Mouse (Mus musculus) adrenal gland, adult 2 months (tissue): Measurements from ENCODE around the gene Odf3. TPM values are rescaled to one million over a fixed set of nuclear protein-coding genes. Genes with fewer than 3 reads are reported as not detected.
A peak's percentile ranks its signal among the peaks of the same experiment; 100 is the strongest.

ENCODE experiments used
- DNase-seq: peaks from one replicate; pipeline ENCODE4 v3.0.0; 2021
- long read RNA-seq: library from polyadenylated mRNA; stranded (forward); transcript quantifications from one replicate; pipeline ENCODE4 v2.0.0, GENCODE M21; 2021
- polyA plus RNA-seq: library from polyadenylated mRNA; depleted of rRNA; stranded (reverse); fragments of >200 nt; gene quantifications from 2 replicates; pipeline ENCODE4 v1.2.3, GENCODE M21; 2012; rRNA removed
- total RNA-seq, 2 experiments: library from RNA; stranded (reverse); gene quantifications; 2 replicates each; pipeline ENCODE4 v1.2.3; 2021

The Odf3 gene
- total RNA-seq = under 1 TPM in 1 of 2 experiments, not detected in 1; 0.26 TPM
- polyA plus RNA-seq = 3.0 and 4.4 TPM in 2 replicates
- long read RNA-seq, partial matches to known transcripts = 0 of 1 reads
- long read RNA-seq, other reads (novel, unspliced or antisense) = 1 of 1 reads

DNA sequence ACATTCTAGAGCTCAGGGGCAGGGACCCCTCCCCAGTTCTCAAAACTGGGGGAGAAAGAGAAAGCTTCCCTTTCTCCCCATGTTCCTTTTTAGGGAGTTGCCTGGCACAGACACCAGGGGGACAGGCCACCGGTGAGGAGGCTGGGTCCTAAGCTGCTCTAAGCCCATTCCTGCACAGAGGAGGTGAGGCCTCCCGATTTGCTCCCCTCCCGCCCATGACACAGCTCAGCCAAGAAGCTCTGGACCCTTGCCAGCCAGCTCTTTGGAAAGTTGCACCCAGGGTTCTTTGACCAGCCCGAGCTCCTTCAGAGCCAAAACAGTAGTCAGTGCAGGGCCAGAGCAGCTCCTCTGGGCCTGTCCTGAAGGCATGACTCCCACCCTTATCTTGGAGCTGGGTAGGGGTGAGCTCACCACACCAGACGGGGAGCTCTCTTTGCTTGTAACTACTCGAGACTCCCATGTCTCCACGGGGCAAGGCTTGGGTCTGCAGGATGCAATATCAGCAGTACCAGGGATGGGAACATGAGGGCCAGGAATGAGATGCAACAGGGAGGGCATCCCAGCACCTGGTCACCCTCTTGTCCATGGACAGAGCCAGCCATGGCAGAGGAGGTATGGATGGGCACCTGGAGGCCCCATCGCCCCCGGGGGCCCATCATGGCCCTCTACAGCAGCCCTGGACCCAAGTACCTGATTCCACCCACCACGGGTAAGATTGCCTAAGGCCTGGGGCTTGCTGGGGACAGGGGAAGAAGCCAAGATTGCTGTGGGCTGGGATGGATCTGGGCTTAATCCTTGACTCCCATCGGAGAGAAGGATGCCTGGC is at the start of gene Odf3:
Gene Odf3 (plus strand): TSS at position 51 of the 826 bp plus-strand sequence.
- DNase-seq = peak; percentile 87

DNA sequence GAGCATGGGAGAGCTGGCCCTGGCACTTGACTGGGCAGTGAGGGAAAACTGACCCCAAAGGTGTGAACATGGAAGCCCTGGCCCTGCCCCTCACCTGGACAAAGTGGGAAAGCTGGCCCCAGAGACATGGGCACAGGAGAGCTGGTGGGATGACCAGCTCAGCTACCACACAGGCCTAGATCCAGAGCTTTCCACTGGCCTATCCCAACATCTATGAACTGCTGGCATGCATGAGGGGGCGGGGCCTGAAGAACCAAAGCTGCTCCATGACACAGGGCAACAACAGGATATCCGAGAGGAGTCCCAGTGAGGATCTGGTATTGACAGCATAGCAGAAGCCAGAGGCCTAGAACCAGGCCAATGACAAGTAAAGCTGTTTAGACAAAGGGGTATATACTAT is 49.4 kb upstream of the Odf3 start:
- DNase-seq = no peak

- DNase-seq = no peak
Observed at GRCm38 (mm10) chr7:140802629-140803028, 45.0 kb upstream of the Odf3 start.

DNA sequence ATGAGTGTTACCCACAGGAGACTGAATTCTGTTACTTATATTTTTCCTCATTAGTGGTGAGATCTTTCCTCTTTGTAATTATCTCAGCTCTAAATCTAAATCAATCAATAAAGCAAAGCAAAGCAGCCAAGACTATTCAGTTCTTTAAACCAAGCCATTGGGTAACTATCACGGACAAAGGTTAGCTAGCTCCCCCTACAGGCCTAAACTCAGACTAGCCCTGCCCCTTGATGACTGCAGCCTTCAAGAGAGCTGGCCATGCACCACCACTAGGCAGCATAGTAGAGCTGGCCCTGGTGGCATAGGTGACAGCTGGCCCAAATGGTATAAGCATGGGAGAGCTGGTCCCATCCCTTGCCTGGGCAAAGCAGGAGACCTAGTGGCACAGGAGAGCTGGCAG is 41.9 kb upstream of the Odf3 start:
- DNase-seq = peak; percentile 73

DNA sequence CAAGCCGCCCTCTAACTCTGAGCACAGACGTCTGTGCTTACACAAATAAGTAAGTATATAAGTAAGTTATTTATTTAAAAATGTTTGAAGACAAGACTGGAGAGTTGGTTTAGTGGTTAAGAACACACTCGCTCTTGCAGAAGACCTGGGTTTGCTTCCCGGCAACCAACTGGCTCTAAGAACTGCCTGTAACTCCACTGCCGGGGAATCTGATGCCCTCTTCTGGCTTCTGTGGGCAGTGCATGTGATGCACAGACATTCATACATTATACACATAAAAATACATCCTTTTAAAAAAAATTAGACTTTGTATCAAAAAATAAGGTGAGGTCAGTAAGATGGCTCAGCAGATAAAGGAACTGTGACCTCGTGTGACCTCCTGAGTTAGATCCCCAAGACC is 37.1 kb upstream of the Odf3 start:
- no peak for DNase-seq

DNA sequence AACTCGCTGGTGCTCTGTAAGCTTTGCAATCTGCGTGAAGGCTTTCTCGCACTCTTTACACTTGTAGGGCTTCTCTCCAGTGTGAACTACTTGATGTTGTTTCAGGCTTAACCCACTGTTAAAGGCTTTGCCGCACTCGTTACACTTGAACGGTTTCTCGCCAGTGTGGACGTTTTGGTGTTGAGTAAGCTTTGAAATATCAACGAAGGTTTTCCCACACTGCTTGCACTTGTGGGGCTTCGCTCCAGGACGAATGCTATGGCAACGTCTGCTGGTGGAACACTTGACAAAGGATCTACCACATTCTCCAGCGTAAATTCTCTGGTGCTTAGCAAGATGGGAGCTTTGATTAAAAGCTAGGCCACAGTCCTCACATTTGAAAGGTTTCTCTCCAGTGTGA is 35.9 kb upstream of the Odf3 start:
- DNase-seq = no peak

DNA sequence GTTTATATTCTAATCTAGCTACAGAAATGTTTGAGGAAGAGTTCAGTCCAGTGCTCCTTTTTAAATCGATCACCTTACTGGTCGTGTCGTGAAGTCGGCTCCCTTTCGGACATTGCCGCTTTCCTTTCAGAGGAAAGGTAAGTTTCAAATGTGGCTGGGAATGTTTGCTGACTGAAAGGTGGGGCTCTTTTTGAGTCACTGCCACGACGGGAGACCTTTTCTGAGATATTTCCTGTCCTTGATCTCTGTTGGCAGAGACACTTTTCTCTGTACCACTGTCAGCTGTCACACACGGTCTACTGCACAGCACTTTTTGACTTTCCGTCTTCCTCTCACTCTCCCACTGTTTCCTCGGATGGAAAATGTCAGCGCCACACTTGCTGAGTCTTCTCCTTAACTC is 34.8 kb upstream of the Odf3 start:
- DNase-seq = no peak

GRCm38 (mm10) chr7:140820173-140820572 is 27.4 kb upstream of the Odf3 start:
- DNase-seq = no peak

- DNase-seq = no peak
Observed at GRCm38 (mm10) chr7:140821305-140821652, 26.3 kb upstream of the Odf3 start.

DNA sequence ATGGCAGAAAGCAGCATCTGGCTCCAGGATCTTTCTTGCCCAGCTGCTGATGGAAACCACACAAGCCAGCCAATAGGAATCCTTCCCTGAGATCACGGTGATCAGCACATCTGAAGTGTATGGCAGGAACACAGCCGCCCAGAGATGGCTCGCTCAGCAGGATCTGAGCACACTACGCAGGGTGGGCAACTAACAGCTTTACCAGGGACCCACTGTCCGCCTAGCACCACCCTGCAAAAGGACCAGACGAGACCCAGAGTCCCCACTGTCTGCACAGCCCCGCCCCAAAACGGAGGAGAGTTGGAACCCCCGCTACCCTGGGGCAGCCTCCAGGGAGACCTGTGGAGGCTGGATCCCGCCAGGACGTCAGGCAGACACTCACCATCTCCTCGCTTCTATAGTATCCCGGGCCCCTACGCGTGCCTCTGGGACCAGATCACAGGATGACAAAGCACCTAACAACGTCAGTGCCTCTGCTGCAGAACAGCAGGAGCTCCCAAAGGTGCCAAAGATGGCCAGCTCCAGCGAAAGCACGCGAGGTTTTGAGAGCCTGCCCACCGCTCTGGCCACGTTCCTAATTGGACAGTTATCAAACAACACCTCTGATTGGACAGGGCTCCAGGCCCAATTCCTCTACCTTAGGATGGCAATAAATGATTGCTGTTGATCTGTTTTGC is 25.8 kb upstream of the Odf3 start, which contains the start of gene Zfp941:
Gene Zfp941 (minus strand): TSS at position 526 of the 677 bp plus-strand sequence.
- DNase-seq = peak; percentile 62

- DNase-seq = no peak
Observed at GRCm38 (mm10) chr7:140822731-140823130, 24.9 kb upstream of the Odf3 start.

DNA sequence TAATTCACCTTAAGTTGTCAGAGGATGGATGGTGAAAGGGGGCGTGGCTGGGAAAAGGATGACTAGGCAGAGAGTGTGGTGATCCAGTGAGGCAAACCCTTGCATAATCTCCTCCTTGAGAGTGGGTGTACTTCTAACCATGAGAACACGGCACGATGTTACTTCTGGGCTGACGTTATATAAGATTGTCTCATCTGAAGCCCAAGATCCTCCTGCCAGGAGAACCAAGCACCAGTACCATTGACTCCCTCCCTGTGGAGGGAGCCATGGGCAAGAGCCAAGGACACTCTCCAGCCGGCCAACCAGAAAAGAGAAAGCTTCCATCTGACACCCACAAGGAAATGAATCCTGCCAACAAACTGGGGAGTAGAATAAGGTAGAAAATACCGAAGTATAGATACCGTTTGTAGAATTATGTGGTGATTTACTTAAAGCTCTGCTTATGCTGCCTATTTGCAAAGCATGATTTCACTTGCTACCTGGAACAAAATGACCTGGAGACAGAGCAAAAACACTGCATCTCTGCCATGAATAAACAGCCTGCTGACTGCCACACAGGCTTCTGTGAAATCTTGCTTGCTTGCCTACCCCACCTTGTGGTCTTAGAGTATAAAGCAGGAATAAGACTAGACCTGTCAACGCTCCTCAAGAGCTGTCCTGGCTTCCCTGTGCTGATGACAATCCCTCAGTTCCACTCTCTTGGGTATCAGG is 19.3 kb upstream of the Odf3 start:
- peak; percentile 58 for DNase-seq

- peak; percentile 70 for DNase-seq
Observed at GRCm38 (mm10) chr7:140831447-140831846, 16.2 kb upstream of the Odf3 start.

DNA sequence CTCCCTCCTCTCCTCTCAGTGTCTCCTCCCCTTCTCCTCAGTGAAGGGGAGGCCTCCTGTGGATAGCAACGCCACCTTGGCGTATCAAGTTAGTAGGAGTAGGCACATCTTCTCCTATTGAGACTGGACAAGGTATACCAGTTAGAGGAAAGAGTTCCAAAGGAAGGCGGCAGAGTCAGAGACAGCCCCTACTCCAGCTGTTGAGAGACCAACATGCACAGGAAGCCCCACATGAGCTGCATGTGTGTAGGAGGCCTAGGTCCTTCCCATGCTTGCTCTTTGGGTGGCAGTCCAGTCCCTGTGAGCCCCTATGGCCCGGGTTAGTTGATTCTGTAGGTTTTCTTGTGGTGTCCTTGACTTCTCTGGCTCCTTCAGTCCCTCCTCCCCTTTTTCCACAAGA is 14.3 kb upstream of the Odf3 start:
- no peak for DNase-seq

DNA sequence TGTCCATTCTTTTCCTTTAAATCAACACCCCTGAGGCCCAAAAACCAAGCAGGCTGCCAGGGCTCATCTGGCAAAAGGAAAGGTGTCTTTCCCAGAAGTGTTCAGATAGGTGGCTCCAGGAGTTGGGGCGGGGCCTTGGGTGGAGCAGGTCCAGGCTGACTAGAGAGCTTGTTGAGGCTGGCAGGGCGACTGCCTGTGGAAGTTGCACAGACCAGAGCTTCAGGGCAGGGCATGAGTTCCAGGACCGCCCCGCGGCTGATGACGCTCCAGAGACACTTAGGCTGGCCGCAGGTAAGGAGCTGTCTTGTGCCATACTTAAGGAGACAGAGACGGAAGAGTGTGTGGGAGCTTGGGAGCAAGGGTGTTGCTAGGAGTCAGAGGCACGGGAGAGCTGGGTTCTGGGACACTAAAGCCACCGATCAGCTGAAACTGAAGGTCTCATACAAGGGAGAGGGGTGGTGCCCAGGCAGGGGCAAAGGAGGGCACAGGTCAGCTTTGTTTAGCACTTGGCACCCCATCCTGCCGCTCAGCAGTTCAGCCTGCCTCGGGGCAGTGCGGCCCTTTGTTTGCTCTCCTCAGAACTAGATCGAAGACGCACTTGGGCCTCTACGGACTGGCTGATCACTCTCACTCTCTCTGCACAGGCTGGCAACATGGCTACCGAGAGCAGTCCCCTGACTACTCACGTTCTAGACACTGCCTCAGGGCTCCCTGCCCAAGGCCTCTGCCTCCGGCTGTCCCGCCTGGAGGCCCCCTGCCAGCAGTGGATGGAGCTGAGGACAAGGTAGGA is 12.4 kb upstream of the Odf3 start, which contains the start of gene Urah:
Gene Urah (plus strand): TSS at position 51 of the 790 bp plus-strand sequence.
- DNase-seq = peak; percentile 79

DNA sequence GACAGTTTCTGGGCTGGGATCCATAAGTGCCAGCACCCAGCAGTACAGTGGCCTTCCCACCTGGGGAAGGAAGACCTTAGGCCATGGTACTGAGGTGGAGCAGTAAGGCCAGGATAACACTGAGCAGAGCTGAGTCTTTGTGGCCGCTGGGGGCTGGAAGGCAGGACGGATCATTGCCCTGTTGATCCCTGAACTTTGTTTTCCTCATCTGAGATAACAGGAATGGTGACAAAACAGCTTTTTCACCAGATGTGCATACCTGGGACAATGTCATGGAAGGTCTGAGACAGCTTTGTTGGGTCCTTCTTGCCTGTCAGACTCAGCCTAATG is 11.9 kb upstream of the Odf3 start:
- no peak for DNase-seq

DNA sequence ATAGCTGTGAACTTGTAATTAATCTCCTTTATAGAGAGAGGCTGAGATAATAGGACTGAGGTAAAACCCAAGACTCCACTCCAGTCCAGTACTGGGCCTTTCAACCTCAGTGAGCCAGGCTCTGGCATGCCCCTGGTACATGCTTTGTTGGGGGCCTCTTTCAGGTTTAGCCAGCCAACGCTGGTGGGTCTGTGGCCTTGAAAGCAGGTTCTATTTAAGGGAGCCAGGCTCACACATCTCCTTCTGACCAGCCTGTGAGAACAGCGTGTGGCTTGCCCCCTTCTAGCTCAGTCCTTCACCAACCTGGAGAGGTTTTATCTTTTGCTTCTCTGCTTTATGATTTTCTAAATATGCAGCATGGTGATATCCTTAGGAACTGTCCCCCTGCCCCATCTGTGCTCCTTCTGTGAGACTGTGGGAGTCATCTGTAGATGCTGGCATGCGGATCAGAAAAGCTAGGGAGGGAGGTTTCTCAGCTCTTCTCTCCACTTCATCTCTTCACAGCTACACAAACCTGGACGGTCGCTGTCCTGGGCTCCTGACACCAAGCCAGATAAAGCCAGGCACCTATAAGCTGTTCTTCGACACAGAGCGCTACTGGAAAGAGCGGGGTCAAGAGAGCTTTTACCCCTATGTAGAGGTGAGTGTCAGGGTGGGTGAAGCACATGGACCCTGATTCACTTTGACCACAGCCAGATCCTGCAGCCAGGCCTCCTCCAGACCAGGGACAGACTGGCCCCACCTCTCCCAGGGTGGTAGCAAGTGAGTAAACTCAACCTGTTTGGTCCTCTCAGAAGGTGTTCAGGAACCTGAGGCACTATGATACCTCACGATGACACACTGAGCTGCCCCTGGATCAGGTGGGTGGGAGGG is 11.1 kb upstream of the Odf3 start:
- no peak for DNase-seq

GRCm38 (mm10) chr7:140839556-140839955 is 8.0 kb upstream of the Odf3 start:
- no peak for DNase-seq

- DNase-seq = no peak
Observed at GRCm38 (mm10) chr7:140840750-140841735, 6.6 kb upstream of the Odf3 start.

DNA sequence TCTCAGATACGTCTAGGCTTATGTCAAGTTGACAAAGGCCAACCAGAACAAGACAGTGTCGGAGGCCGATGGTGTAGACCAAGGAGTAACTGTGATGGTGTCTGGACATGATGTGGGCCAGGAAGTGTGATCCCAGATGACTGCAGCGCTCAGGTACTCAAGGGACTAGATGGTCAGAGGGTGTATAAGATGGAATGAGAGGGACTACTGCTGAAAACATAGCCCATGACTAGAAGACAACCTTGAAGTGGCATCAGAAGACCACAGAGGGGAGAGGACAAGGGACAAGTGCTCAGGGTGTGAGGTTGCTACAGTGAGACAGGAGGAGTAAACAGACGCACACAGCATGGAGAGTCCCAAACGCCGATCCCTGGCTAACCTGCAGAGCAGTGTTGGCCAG is 3.8 kb upstream of the Odf3 start:
- no peak for DNase-seq
